Mouse (Mus musculus) hematopoietic stem cell, adult 5-6 weeks (primary cell): ENCODE data around the gene Olfml2a. TPM values are rescaled to one million over a fixed set of nuclear protein-coding genes. Genes with fewer than 3 reads are reported as not detected.

ENCODE experiments used
- total RNA-seq: library from RNA; stranded (forward); fragments of 172-1452, 232-1000 nt; gene quantifications from 2 replicates; pipeline ENCODE4 v1.2.3, GENCODE M21; 2017

Olfml2a gene
- total RNA-seq, 1 experiment from 2014 or later, result not detected

Other genes starting within 250 kb of the Olfml2a start
- not detected in 2 replicates for gene Nr5a1, start 217.4 kb upstream of the Olfml2a start, total RNA-seq
- gene Nr6a1, start 4.3 kb upstream of the Olfml2a start, total RNA-seq, result 0.13 and 3.2 TPM in 2 replicates
- gene Wdr38, start 65.5 kb downstream of the Olfml2a start, total RNA-seq, result 0.44 and 0.65 TPM in 2 replicates
- 61.2 and 64.3 TPM in 2 replicates for gene Arpc5l, start 73.4 kb downstream of the Olfml2a start, total RNA-seq
- gene Rpl35, start 73.6 kb downstream of the Olfml2a start, total RNA-seq, result 1,207 and 1,504 TPM in 2 replicates
- 27.3 and 33.0 TPM in 2 replicates for gene Golga1, start 133.6 kb downstream of the Olfml2a start, total RNA-seq